Mouse (Mus musculus) kidney, adult 9 months (tissue): ENCODE measurements at regions not wholly inside any gene's neighbourhood (a gene's known extent, or its start where the extent isn't known, plus 50 kb on each side); places are given as distances from the start of the nearest gene placed in this dataset.

Experiments used
- DNase-seq: peaks from one replicate; pipeline ENCODE4 v3.0.0; 2022

GRCm38 (mm10) chr10:65845096-65845624 lies 1250.8 kb upstream of the Jmjd1c start:
- DNase-seq, result peak; percentile 53

DNA sequence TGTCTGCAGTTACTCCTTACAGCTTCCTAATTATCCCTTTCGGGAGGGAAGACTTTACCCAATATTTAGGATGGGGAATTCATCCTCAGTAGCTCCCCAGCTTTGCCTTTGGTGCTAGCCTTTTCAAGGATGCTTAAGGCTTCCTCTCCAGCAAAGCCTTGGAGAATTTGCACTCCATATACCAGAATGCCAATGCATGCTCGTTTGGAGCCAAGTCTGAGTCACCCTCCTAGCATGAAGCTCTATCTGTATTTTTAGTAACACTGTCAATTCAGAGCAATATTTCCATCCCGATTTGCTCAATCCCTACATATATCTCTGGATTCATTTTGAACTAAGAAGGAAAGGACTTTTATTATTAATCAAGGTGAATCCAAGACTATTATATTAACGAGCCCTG lies 1249.8 kb upstream of the Jmjd1c start:
- DNase-seq, result no peak

GRCm38 (mm10) chr10:65847622-65848021 lies 1248.3 kb upstream of the Jmjd1c start:
- no peak for DNase-seq

DNA sequence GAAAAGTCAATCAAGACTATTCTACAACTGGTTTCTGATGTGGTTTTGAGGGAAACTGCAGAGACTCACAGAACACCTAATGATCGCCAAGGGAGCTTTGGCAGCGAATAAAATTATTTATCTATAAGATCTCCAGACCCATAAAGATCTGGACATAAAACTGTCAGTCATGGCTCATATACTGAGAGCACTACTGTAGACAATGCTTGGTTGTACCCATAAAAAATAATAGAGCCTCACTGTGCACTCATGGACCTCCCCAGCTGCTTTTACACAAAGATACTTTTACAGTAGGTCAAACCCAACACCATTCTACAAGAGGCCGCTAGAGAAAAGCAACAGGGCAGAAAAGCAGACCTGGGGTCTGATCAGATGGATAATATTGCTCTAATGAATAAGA lies 1206.0 kb upstream of the Jmjd1c start:
- no peak for DNase-seq

DNA sequence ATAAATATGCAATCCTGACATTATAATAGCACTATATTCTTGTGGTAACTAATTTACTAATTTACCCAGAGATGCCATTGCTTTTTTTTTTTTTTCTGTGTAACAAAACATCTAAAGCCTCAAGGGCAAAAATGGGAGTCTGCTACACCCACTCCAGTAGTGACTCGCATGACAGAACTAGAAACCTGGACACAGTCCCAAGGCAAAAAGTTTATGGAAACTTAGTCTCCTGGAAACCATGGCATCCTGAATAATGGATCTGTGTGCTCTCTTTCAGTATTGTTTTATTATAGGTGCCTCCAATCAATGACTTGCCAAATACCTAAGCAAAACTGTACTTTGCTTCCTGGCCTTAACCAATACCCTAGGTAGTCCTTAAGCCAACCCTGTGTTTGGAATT lies 1188.4 kb upstream of the Jmjd1c start:
- DNase-seq, result peak; percentile 5

- no peak for DNase-seq
Measured at GRCm38 (mm10) chr10:65912518-65912917, 1183.4 kb upstream of the Jmjd1c start.

DNA sequence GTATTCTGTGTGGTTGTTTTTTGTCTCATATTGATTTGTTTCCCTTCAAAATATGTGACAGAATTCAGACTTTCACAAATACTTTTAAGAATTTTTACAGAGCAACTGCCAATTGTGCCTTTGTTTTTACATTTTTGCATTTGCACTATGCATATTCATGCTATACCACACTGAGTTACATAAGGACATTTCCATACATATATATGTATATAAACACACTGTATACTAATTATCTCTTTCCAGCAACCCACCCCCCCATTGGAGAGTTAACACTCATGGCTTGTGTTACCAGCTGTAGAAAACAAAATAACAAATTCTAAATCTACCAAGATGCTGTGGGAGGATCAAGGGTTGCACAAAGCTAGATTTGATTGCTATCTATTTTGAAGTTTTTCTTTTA lies 1163.8 kb upstream of the Jmjd1c start:
- no peak for DNase-seq

GRCm38 (mm10) chr10:65948587-65948986 lies 1147.3 kb upstream of the Jmjd1c start:
- DNase-seq, result no peak

- peak; percentile 71 for DNase-seq
Measured at GRCm38 (mm10) chr10:65962441-65962840, 1133.5 kb upstream of the Jmjd1c start.

DNA sequence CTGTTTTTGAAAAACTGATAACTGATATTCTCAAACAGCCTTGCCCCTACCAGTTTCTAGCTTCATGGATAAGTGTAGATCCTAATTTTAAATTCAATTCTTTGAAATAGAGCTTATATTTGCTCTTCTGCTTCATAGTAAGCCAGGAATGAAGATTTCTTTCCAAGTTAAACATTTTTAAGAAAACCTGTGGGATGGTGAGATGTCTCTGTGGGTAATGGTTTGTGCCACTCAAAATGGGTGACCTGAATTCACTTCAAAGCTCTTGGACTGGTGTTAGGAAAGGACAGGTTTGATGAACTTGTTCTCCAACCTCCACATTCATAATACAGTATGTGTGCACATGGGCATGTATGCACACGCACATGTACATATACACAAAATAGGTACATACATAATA lies 1126.2 kb upstream of the Jmjd1c start:
- DNase-seq, result no peak
